Mouse (Mus musculus): ENCODE results near the gene Trnp1. TPM values are rescaled to one million over a fixed set of nuclear protein-coding genes. Genes with fewer than 3 reads are reported as not detected.

The Trnp1 gene
- polyA plus RNA-seq, 1 experiment: 2.3 TPM

DNA sequence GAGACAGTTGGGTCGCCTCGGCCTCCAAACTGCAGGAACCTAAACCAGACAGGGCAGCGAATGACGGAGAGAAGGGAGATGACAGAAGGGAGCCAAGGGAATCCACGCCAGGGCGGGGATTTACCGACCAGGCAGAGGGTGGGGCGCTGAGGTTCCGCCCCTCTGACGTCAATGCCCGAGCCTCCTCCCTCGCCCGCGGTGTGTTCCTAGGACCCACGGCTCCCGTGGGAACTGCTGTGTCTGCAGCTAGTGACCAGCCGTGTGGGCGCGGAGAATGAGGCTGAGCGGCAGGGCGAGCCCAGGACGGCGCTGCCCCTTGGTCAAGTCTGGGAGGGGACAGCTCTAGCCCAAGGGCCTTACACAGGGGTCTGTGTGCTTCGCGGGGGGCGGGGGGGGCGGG lies 30.3 kb downstream of the Trnp1 start:
- H3K27me3 ChIP-seq (ENCODE audit: control insufficient read depth, insufficient read depth, insufficient read length): no peaks in the 10 kb centered on the region
- no peak overlapping the region for H3ac ChIP-seq (ENCODE audit: control insufficient read depth, insufficient read length, low read depth)
- TF ChIP-seq MYOG (IDR thresholded peaks at IDR 0.05; ENCODE audit: control insufficient read depth, extremely low read depth, insufficient read length) (no peak), USF1 (IDR thresholded peaks at IDR 0.05; ENCODE audit: low read depth) (no peak), FOSL1 (IDR thresholded peaks at IDR 0.05; ENCODE audit: insufficient read depth, low read length, poor library complexity, severe bottlenecking) (no peak), CEBPB (IDR thresholded peaks at IDR 0.05; ENCODE audit: low read depth) (no peak), MAX (IDR thresholded peaks at IDR 0.05) (no peak), CTCF (IDR thresholded peaks at IDR 0.05; ENCODE audit: control insufficient read depth, insufficient read depth, insufficient read length) (no peak), MYOD1 (IDR thresholded peaks at IDR 0.05; ENCODE audit: control insufficient read depth, insufficient read length, low read depth) (no peak)

DNA sequence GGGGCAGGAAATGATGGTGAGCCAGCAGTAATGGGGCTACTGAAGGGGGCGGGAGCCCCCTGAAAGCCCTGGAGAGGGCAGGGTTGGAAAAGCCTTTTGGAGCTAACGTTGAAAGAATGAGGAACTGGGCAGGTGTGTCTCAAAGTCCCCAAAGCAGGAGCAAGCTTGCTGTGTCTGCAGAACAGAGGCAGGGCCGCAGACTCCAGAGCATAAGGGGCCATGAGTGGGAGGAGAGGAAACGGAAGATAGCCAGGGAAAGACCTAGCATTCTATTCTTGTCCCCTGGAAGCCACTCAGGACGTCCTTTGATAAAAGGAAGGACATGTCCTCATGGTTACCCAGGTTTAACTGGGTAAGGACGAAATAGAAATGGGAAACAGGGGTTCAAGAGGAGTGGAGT lies 35.2 kb downstream of the Trnp1 start:
- Histone ChIP-seq H3K79me2 (ENCODE audit: control insufficient read depth, insufficient read depth) (no peaks in the 10 kb centered on the region), H3K4me3 (ENCODE audit: insufficient read depth, poor library complexity, severe bottlenecking) (no peak overlapping the region), H3ac (ENCODE audit: control insufficient read depth, insufficient read length, low read depth) (no peak overlapping the region), H3K27me3 (ENCODE audit: control insufficient read depth, insufficient read depth, insufficient read length) (no peaks in the 10 kb centered on the region), H3K36me3 (ENCODE audit: control insufficient read depth, insufficient read depth) (no peaks in the 10 kb centered on the region), H3K79me3 (ENCODE audit: low read depth) (no peaks in the 10 kb centered on the region)
- TF ChIP-seq FOSL1 (IDR thresholded peaks at IDR 0.05; ENCODE audit: insufficient read depth, low read length, poor library complexity, severe bottlenecking): no peak
- no peak for TF ChIP-seq CTCF (IDR thresholded peaks at IDR 0.05; ENCODE audit: control insufficient read depth, insufficient read depth, insufficient read length)
- TF ChIP-seq MYOG (IDR thresholded peaks at IDR 0.05; ENCODE audit: control insufficient read depth, extremely low read depth, insufficient read length): no peak
- TF ChIP-seq MAX (IDR thresholded peaks at IDR 0.05): no peak
- no peak for TF ChIP-seq MYOD1 (IDR thresholded peaks at IDR 0.05; ENCODE audit: control insufficient read depth, insufficient read length, low read depth)
- no peak for TF ChIP-seq CEBPB (IDR thresholded peaks at IDR 0.05; ENCODE audit: low read depth)
- TF ChIP-seq USF1 (IDR thresholded peaks at IDR 0.05; ENCODE audit: low read depth): no peak

More for the DNA sequence above, 30.3 kb downstream of the Trnp1 start:
- H3K4me3 ChIP-seq (ENCODE audit: insufficient read depth, poor library complexity, severe bottlenecking): no peak overlapping the region
- H3K79me2 ChIP-seq (ENCODE audit: control insufficient read depth, insufficient read depth): no peaks in the 10 kb centered on the region
- no peaks in the 10 kb centered on the region for H3K36me3 ChIP-seq (ENCODE audit: control insufficient read depth, insufficient read depth)
- no peaks in the 10 kb centered on the region for H3K79me3 ChIP-seq (ENCODE audit: low read depth)

DNA sequence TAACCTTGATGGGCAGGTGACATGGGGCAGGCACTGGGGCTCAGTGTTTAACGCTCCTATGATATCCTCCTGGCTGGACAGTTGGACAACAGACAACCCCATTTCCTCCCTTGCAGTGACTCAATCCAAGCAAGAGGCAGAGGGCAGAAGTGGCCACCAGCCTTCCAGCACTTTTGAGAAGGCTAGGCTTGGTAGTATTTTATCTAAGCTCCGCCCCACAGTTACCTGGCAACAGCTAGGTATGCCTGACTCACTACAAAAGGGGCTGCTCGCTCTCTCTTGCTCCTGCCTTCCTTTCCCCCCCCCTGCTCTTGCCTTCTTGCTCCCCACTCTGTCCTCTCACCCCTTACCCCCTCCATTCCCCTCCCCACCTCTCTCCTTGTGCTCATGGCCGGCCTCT lies 37.0 kb downstream of the Trnp1 start:
- Histone ChIP-seq H3K4me3 (ENCODE audit: insufficient read depth, poor library complexity, severe bottlenecking) (no peak overlapping the region), H3K36me3 (ENCODE audit: control insufficient read depth, insufficient read depth) (no peaks in the 10 kb centered on the region), H3K27me3 (ENCODE audit: control insufficient read depth, insufficient read depth, insufficient read length) (no peaks in the 10 kb centered on the region), H3K79me3 (ENCODE audit: low read depth) (no peaks in the 10 kb centered on the region), H3ac (ENCODE audit: control insufficient read depth, insufficient read length, low read depth) (no peak overlapping the region), H3K79me2 (ENCODE audit: control insufficient read depth, insufficient read depth) (no peaks in the 10 kb centered on the region)
- TF ChIP-seq CTCF (IDR thresholded peaks at IDR 0.05; ENCODE audit: control insufficient read depth, insufficient read depth, insufficient read length) (no peak), MAX (IDR thresholded peaks at IDR 0.05) (no peak), USF1 (IDR thresholded peaks at IDR 0.05; ENCODE audit: low read depth) (no peak), MYOD1 (IDR thresholded peaks at IDR 0.05; ENCODE audit: control insufficient read depth, insufficient read length, low read depth) (no peak), CEBPB (IDR thresholded peaks at IDR 0.05; ENCODE audit: low read depth) (no peak), FOSL1 (IDR thresholded peaks at IDR 0.05; ENCODE audit: insufficient read depth, low read length, poor library complexity, severe bottlenecking) (no peak), MYOG (IDR thresholded peaks at IDR 0.05; ENCODE audit: control insufficient read depth, extremely low read depth, insufficient read length) (no peak)

DNA sequence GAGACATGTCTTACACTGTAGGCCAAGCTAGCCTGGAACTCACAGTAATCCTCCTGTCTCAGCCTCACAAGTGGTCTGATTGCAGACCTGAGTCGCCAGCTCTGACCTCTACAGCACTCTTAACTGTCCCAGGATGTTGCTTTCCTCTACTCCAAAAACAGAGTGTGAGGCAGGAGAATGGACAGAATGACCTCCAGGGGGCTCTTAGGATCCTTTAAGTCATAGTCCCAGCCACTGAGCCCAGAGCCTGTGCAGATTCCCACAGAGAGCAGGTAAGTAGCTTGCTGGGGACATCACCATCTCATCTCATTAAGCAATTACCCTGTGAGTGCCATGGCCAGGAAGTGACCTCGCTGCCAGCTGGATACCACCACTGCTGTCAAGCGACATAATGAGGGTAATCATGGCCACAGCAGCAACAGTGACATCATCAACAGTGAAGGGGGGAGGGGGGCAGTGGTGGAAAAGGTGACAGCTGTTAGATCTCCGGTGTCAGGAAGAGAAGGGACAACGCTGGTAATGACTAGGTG lies 37.5 kb downstream of the Trnp1 start:
- H3K79me3 ChIP-seq (ENCODE audit: low read depth): no peaks in the 10 kb centered on the region
- H3ac ChIP-seq (ENCODE audit: control insufficient read depth, insufficient read length, low read depth): no peak overlapping the region
- no peaks in the 10 kb centered on the region for H3K27me3 ChIP-seq (ENCODE audit: control insufficient read depth, insufficient read depth, insufficient read length)
- no peak for TF ChIP-seq MYOD1 (IDR thresholded peaks at IDR 0.05; ENCODE audit: control insufficient read depth, insufficient read length, low read depth)
- no peak for TF ChIP-seq MYOG (IDR thresholded peaks at IDR 0.05; ENCODE audit: control insufficient read depth, extremely low read depth, insufficient read length)
- TF ChIP-seq CEBPB (IDR thresholded peaks at IDR 0.05; ENCODE audit: low read depth): no peak
- TF ChIP-seq FOSL1 (IDR thresholded peaks at IDR 0.05; ENCODE audit: insufficient read depth, low read length, poor library complexity, severe bottlenecking): no peak
- TF ChIP-seq USF1 (IDR thresholded peaks at IDR 0.05; ENCODE audit: low read depth): no peak
- TF ChIP-seq MAX (IDR thresholded peaks at IDR 0.05): no peak
- no peak for TF ChIP-seq CTCF (IDR thresholded peaks at IDR 0.05; ENCODE audit: control insufficient read depth, insufficient read depth, insufficient read length)
- H3K4me3 ChIP-seq (ENCODE audit: insufficient read depth, poor library complexity, severe bottlenecking): no peak overlapping the region
- H3K79me2 ChIP-seq (ENCODE audit: control insufficient read depth, insufficient read depth): no peaks in the 10 kb centered on the region
- no peaks in the 10 kb centered on the region for H3K36me3 ChIP-seq (ENCODE audit: control insufficient read depth, insufficient read depth)

DNA sequence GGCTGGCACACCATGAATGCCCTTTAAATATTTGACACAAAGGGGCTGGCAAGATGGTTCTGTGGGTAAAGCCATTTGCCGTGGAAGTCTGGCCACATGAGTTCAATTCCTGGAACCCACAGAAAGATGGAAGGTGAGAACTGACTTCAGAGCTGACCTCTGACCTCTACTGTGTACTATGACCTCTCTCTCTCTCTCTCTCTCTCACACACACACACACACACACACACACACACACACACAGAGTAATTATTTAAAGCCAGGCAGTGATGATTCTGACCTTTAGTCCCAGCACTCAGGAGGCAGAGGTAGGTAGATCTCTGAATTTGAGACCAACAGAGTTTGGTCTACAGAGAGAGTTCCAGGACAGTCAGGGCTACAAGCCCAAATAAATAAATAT lies 38.3 kb downstream of the Trnp1 start:
- no peak for TF ChIP-seq CEBPB (IDR thresholded peaks at IDR 0.05; ENCODE audit: low read depth)
- TF ChIP-seq MYOG (IDR thresholded peaks at IDR 0.05; ENCODE audit: control insufficient read depth, extremely low read depth, insufficient read length): no peak
- TF ChIP-seq FOSL1 (IDR thresholded peaks at IDR 0.05; ENCODE audit: insufficient read depth, low read length, poor library complexity, severe bottlenecking): no peak
- TF ChIP-seq MYOD1 (IDR thresholded peaks at IDR 0.05; ENCODE audit: control insufficient read depth, insufficient read length, low read depth): no peak
- TF ChIP-seq CTCF (IDR thresholded peaks at IDR 0.05; ENCODE audit: control insufficient read depth, insufficient read depth, insufficient read length): no peak
- no peak for TF ChIP-seq MAX (IDR thresholded peaks at IDR 0.05)
- no peak for TF ChIP-seq USF1 (IDR thresholded peaks at IDR 0.05; ENCODE audit: low read depth)
- no peak overlapping the region for H3K4me3 ChIP-seq (ENCODE audit: insufficient read depth, poor library complexity, severe bottlenecking)
- H3K79me3 ChIP-seq (ENCODE audit: low read depth): no peaks in the 10 kb centered on the region

More for the DNA sequence above, 38.3 kb downstream of the Trnp1 start:
- H3ac ChIP-seq (ENCODE audit: control insufficient read depth, insufficient read length, low read depth): no peak overlapping the region
- no peaks in the 10 kb centered on the region for H3K36me3 ChIP-seq (ENCODE audit: control insufficient read depth, insufficient read depth)
- no peaks in the 10 kb centered on the region for H3K79me2 ChIP-seq (ENCODE audit: control insufficient read depth, insufficient read depth)
- no peaks in the 10 kb centered on the region for H3K27me3 ChIP-seq (ENCODE audit: control insufficient read depth, insufficient read depth, insufficient read length)
